Mouse (Mus musculus) liver (tissue): ENCODE data around the gene Emc3.

Source experiments
- DNase-seq: peaks from one replicate; pipeline ENCODE4 v3.0.0-alpha.2; 2020; ENCODE audit warnings: mixed read lengths

Emc3 gene

DNA sequence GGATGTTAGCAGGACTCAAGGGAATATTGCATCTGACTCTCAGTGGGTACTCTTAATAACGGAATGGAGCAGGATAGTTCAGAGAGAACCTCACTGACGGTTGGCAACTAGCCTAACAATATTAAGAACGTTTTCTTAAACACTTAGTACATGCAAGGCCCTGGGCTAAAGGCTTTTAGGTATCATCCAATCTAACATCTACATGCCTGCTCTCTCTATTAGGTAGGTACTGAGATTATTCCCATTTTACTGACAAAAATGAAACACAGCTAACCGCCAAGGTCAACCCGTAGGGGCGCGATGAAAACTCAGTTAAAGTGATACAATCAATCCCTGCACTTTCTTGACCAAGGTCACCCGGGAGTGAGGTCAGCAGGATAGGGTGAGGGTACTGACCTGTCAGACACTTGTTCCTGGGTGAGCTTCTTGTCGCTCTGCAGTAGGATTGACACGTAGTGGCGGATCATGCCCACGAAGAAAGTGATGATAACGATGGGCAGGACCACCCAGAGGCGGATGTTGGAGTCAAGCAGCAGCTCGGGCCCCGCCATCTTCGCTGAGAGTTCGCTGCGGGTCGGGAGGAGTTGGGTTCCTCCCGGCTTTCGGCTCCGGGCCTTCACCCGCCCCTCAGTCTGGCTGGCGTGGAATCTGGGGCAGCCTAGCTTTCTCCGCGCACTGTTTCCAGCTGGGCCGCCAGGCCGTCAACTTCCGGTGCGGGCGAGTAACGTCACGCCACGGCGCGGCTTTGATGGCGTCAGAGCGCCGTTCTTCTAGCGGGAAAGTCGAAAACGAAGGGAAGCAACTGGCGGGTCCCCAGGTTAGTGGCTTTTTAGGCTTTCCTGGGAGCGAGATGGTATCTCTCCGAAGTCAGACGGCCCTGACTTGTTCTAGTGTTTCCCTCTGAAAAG is at the start of gene Emc3, which contains the start of gene Fancd2:
Gene Emc3 (minus strand): TSS at position 721 of the 908 bp plus-strand sequence.
Gene Fancd2 (plus strand): TSS at position 751 of the 908 bp plus-strand sequence.
- DNase-seq = peak; percentile 89

DNA sequence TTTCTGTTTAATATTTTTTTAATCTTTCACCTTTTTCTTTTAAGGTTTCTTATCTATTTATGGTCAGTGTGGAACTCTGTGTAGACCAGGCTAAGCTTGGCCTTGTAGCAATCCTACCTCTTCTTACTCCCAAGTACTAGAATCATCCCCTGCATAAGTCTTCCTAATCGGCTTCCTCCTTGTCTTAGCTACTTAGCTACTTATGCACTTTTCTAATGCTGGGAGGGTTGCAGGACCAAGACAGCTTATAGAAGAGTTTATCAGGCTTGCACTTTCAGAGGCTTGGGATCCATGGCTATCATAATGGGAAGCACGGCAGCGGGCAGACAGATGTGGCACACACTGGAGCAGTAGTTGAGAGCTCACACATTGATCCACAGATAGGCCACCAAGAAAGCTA is 47.9 kb upstream of the Emc3 start:
- DNase-seq = no peak

DNA sequence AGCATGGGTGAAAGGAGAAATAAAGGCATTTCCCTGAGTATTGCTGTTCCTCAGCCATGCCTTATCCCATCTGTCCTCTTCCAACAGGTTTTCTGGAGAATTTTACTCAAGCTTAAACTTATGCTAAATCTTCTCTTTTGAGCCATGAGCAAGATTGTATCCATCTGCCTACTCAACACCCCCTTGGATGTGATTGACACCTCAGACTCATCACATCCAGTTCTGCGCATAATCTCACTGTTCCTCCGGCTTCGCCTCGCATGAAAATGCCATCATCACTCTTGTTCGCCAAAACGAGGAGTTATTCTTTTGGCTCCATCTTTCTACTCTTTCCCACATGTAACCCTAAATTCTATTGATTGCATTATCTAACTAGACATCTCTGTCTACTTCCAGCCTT is 44.6 kb upstream of the Emc3 start:
- DNase-seq = no peak

DNA sequence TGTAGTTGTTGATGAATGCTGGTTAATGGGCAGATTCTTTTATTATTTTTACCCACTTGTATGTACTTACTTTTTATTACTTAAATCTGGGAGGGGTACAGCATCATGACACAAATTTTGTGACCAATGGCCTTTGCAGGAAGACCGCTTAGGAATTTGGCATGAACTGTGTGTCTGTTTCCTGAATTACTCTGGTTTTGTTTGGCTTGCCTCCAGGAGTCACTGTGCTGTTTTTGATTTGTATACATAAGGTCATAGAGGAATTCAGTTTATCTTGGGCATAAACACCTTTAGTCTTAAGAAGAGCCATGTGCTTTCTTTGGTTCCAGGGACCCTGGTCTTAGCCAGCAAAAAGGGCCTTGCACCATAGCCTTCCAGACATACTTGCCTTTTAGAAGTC is 33.1 kb upstream of the Emc3 start:
- no peak for DNase-seq

DNA sequence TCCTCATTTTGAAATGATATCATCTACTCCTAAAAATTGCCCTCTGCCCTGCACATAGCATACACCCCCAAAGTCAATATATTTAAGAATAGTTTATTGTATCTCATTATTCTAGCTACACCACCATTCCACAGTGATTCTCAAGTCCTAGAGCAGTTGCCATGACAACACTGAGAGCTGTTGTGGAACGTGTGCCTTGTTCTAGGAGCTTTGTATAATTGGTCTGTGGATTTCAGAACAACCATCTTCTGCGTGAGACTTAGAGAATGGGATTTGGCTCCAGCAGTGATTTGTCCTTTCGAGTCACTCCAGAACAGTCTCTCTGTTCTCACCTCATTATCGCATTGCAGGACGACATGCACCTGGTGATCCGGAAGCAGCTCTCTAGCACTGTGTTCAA is 28.3 kb upstream of the Emc3 start:
- DNase-seq = no peak

DNA sequence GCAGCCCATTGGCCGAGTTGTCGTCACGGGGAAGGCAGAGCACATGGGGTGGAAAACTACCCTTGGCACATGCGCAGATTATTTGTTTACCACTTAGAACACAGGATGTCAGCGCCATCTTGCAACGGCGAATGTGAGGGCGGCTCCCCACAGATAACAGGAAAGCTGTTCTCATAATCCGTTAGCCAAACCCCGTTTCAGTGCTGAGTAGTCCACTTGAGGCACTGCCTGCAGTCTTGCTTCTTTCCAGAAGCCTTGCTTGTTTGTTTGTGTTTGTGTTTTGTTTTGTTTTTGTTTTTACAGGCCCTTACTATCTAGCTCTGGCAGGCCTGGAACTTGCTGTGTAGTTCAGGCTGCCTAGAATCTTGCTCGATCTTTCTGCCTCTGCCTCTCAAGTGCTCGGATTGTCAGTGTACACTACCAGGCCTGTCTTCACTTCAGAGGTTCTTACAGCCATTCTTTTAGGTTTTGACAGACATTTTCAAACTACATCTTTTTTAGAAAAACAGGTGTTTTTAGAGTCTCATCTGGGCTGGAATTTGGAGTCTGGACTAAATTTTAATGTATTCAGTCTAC is 12.5 kb upstream of the Emc3 start:
- DNase-seq = peak; percentile 27

DNA sequence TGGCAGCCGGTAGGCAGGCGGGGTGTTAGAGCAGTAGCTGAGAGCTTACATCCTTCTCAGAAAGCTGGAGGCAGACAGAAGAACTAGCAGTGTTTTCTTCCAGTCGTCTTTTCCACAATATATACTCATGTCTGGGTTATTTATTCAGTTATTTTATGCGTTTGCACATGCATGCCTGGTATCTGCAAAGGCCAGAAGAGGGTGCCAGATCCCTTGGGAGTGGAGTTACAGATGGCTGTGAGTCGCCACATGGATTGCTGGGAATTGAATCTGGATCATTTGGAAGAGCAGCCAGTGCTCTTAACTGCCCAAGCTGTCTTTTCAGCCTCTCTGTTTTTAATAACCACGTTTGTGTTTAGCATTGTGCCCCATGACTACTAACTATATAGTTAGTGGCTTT is 10.2 kb upstream of the Emc3 start:
- no peak for DNase-seq

DNA sequence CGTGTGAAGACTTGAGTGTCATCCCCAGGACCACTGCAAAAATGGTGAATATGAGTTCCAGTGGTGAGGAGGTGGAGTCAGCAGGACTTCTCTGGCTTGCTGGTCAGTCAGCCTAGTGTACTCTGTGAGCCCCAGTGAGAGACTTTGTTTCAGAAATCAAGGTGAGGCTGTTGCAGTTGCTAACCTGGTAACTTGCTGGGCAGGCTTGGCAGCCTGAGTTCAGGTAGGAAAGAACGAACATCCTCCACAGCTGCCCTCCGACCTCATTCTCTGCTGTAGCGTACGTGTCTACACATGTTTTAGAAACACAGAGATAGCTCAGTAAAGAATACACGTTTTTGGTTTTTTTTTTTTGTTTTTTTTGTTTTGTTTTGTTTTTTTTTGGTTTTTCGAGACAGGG is 3.4 kb upstream of the Emc3 start:
- no peak for DNase-seq

DNA sequence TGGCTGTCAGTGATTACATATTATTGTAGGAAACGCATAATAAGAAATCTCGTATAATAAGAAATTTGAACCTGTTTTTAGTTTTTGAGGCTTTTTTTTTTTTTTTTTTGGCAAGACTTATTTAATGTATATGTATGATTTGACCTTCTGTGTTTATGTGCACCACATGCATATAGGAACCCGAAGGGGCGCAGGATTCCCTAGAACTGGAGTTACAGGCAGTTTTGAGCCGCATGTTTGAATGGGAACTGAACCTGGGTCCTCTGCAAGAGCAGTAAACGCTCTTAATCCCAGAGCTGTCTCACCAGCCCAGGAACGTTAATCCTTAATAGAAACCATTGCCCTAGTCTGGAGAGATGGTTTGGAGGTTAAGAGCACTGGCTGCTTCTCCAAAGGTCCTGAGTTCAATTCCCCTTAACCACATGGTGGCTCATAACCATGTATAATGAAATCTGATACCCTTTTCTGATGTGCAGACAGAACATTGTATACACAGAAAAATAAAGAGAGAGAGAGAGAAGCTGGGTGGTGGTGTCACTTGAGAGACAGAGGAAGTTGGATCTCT is 470 bp upstream of the Emc3 start:
- DNase-seq = no peak

DNA sequence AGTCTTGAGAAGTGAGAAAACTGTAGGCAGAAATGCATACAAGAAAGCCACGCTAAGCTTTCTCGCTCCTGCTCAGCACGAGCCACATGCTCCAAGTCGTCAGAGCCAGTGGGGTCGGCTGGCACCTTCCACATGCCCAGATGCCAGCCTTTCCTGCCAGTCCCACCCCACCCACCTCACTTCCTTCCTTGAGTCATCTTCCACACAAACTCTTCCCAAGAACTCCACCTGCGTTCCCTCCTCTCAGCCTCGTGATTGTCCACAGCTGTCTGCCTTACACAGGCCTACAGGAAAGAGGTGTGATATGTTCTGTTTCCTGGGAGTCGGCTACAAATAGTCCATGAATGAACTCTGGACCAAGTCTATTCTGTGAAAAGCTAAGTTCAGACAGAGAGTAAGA is 8.0 kb downstream of the Emc3 start:
- no peak for DNase-seq

DNA sequence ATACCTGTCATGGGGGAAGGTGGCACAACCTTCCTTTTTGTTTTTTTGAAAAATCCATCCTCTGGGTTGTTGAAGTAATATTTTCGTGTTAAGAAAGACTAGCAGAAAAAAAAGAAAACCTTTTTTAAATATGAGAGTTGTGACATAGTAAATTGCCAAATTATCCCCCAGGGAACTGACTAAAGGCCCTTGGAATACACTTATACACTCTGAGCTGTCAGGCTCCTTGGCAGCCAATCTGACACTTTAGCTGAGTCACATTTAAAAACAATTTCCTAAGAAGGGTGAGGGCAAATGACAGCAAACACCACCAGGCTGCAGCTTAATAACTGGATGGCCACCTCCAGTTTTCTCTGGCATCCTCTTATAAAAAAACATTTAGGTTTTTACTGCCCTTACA is 9.1 kb downstream of the Emc3 start:
- no peak for DNase-seq

DNA sequence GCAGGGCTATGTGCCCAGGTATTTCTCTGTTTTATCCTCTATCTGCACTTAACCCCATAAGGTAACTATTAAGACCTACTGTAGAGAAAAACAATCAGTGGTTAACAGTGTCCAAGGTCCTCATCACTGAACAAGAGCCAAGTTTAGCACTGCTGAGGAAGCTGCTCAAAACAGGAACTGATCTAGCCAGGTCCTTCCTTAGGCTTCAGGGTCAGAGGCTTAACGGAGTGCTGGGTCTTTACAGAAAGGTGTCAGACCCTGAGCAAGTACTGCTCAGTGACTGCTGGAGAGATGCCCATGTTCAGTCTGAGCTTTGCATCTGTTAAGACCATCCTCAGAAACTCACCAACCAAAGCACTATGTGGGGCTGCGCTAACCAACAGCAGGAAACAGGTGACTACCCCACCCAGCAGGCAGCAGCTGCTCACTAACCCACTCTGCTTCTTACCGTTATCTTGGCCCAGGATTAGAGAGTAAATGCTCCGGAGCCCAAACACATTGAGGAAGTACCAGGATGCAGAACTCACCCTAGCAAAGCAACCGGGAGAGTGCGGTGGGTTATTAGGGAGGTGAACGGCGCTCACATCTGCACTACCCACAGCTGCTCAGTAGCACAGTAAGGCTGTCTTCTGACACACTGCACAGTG is 13.9 kb downstream of the Emc3 start:
- DNase-seq = no peak

DNA sequence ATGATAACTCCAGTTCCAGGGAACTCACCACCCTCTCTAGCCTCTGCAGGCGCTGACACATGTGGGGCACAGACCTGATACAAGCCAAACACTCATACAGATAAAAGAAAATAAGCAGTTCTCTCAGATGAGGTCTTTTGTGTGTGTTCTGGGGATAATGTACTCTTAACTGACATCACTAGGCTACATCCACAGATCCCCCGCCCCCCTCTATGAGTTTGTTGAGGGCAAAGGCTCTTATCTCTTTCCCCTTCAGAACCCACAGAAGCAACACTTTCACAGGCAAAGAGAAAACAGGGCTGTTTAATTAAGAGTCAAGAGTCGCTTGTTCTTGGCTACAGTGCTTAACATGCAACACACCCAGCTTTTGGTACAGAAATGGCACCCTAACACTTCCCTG is 16.9 kb downstream of the Emc3 start:
- DNase-seq = no peak

DNA sequence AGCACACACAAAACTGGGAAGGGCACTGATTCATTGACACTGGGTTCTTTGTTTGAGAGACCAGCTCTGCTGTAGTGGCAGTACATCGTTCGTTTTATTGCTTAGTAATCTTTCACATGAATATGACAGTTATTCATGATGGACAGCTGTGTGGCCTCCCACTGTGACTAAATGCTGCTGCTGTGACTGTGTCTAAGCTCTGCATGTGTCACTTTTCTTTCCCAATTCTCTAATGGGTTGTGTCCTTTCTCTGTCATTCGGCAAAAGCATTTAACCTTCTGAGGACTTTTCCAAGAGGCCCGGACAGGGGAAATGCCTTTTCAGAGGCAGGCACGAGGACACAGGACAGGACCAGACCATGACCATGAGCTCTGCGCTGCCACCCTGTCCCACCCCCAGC is 17.5 kb downstream of the Emc3 start:
- no peak for DNase-seq

DNA sequence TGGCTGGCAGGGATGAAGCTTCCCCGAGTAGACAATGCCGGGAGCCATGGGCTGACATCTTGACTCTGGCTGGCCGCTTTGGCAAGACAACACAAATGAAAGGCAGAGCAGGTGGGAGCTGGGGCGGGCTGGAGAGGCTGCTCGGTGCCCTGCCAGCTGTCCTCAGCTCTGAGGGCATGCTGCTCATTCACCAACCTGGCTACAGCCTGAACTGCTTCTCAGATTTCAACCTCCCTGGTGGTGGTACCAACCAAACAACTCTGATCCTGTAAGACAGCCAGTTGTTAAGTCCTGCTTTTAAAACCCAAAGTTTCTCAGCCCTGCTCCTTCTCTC is 22.5 kb downstream of the Emc3 start:
- no peak for DNase-seq

DNA sequence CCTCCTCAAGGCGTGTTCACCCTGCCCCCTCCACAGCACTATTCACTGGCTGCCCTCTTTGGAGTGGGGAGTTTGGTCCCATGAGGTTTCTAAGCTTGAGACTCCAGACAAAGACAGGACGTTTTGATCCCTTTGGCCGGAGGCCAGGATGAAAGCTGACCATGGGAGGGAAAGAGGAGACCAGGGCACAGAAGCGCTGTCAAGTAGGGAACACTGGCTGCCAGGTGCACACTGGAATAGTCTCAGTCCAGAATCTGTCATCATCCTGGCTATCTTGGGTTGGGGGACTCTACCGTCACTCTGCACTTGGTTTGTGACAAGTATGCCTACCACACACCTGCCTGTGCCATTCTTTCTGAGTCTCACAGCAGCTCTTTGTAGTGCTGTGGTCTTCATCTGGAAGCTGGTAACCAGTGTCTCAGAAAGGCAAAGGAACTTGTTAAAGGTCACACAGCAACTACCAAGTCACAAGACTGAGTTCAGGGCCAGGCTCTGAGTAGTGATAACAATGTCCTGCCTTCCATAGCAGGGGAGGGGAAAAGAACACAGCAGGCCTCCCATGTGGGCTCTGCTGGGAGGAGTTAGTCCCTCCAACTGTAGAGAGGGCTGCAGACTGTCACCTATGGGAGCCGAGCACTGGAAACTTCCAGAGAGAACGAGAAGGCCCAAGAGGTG is 23.0 kb downstream of the Emc3 start:
- DNase-seq = no peak

DNA sequence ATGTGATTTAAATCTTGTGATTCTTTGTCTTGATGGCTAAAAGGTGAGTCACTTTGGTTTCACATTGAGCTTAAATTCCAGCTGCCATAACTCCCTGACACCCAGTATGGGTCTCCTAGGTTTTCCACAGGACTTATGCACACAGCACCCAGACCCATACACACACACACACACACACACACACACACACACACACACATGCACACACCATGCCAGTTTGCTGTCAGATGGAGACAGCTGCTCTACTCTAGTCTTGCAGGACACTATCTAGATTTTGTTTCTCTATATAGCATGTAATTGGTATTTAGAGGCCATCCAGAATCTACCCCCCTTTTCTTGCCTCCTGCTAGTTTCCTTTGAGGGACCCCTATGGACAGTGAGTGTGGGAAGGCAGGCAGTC is 24.3 kb downstream of the Emc3 start:
- no peak for DNase-seq

DNA sequence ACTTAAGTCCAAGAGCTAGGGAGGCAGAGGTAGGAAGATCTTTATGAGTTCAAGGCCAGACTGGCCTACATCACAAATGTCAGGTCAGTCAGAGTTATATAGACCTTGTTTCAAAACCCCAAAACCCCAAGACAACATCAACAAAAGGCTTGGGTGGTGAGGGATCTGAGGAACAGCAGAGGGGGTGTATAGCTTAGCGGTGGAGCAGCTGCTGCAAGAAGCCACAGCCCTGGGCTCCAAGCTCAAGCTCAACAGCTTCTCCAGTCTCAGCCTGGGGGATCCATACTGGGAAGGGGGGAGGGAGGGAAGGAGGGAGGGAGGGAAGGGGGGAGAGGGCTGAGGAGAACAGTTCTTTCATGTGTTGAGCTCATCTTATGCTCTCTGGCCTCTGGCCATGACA is 25.8 kb downstream of the Emc3 start:
- no peak for DNase-seq

DNA sequence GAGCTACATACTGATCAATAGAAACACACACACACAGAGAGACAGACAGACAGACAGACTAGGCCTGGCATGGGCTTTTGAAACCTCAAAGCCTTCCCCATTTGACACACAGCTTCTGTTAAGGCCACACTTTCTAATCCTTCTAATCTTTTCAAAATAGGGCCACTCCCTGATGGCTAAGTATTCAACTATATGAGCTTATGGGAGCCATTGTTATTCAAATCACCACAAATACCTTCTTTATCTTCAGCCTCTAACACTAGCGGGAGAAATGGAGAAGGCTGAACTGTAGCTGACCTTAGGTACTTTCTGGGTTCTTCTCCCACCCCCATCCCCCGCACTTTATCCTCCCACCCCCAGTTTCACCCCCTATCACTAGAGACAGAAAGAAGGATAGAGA is 28.7 kb downstream of the Emc3 start:
- DNase-seq = no peak

DNA sequence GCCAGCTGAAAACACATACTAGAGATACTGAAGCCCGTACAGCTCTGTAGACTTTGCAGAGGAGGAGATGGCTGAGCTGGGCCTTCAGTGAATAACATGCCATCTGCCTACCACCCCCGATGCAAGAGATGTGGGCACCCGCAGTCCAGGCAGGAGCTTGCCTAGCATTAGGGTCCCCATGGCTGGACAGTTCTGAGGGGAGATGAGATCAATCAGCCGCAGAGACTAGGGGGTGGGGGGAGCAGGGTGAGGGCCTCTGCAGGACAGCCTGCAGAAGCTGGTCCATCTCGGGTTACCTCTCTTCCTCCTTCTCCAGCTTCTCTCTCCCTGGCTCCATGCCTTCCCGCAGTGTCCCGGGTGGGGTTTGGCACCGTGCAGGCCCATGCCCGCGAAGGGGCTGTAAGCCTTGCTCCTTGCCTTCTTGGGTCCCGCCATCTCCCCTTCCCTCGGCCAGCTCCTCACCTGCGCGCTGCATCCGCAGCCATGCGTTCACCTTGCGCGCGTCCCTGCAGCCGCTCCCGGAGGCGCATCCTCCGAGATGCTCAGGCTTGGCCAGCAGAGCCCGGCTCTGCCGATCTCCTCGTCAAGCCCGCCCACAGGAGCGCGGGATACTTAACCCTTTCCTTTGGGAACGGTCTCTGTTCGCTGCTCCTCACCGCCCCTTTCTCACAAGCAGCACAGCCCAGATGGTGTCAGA is 29.9 kb downstream of the Emc3 start, which contains the start of gene Prrt3:
Gene Prrt3 (minus strand): TSS at position 544 of the 697 bp plus-strand sequence.
- no peak for DNase-seq

DNA sequence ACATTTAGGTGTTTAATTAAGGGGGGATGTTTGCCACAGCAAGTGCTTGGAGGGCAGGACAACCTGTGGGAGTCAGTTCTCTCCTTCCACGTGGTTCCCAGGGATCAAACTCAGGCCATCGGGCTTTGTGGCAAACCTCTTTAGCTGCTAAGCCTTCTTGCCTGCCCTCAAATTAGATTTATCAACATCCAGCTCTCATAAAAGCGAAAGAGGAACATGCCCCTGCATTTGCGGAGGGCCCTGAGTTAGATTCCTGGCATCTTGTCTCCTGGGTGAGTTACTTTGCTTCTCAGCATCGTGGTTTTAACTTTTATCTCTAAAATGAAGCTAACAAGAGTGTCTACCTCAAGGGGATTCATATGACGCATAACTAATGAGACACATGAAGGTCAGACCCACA is 32.1 kb downstream of the Emc3 start:
- DNase-seq = no peak

DNA sequence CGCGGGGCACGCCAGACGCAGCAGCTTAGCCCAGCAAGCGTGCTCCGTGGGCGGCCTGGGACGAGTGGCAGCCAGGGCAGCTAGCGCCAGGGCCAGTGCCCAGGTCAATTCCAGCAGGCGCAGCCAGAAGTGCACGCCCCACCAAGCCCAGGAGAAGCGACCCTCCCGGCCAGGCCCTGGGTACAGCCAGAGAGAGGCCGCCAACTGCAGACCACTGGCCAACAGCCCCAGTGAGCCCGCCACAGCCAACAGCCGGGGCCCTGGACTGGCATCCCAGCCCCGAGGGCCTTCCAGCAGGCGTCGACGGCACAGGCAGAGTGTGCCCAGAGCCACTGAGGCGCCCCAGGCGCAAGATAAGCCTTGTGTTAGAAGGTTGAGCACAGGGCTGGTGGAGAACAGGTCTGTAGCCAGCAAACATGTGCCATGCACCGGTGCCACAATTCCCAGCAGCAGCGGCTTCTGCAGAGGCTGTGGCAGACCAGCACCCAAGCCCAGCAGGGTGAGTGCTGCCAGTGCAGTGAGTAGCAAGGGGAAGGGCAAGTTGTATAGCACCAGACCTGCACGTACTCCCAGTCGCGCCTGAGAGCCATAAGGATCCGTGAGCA is 36.3 kb downstream of the Emc3 start:
- no peak for DNase-seq
